Mouse (Mus musculus) midbrain, embryonic 11.5 days (tissue): ENCODE measurements around the gene Dram1. TPM values are rescaled to one million over a fixed set of nuclear protein-coding genes. Genes with fewer than 3 reads are reported as not detected.

Source experiments
- ATAC-seq: fragments of 200-750 bp; cut with Nextera tagmentation; 2 replicates; pipeline ENCODE4 v1.8.0; 2017; ENCODE audit warnings: moderate TSS enrichment, moderate library complexity; ENCODE audit not compliant: low FRiP score
- DNase-seq: peaks from one replicate; pipeline ENCODE4 v3.0.0; 2015; ENCODE audit warnings: low spot score; ENCODE audit errors: missing footprints
- H3K27ac ChIP-seq: fragments of 300-500 bp; sonication (generic); 2 replicates; pipeline ENCODE4 v1.5.1; 2014; ENCODE audit warnings: low read depth, low read length
- H3K27me3 ChIP-seq: fragments of 300-500 bp; sonication (generic); 2 replicates; pipeline ENCODE4 v1.6.1; 2014; ENCODE audit warnings: mild to moderate bottlenecking, low read length, moderate library complexity, mixed read lengths; ENCODE audit not compliant: control insufficient read depth, insufficient read depth
- H3K36me3 ChIP-seq: fragments of 300-500 bp; sonication (generic); 2 replicates; pipeline ENCODE4 v1.6.1; 2014; ENCODE audit warnings: mild to moderate bottlenecking, low read length, moderate library complexity, mixed read lengths; ENCODE audit not compliant: control insufficient read depth, insufficient read depth
- H3K4me1 ChIP-seq: fragments of 300-500 bp; sonication (generic); 2 replicates; pipeline ENCODE4 v1.6.1; 2014; ENCODE audit warnings: low read length; ENCODE audit not compliant: control insufficient read depth, insufficient read depth
- H3K4me2 ChIP-seq: fragments of 300-500 bp; sonication (generic); 2 replicates; pipeline ENCODE4 v1.6.1; 2014; ENCODE audit warnings: mild to moderate bottlenecking, moderate library complexity
- H3K4me3 ChIP-seq: fragments of 300-500 bp; sonication (generic); 2 replicates; pipeline ENCODE4 v1.5.1; 2014; ENCODE audit warnings: low read depth, low read length
- H3K9ac ChIP-seq: fragments of 300-500 bp; sonication (generic); 2 replicates; pipeline ENCODE4 v1.6.1; 2014; ENCODE audit warnings: low read length
- H3K9me3 ChIP-seq: fragments of 300-500 bp; sonication (generic); 2 replicates; pipeline ENCODE4 v1.6.1; 2016; ENCODE audit warnings: low read length; ENCODE audit not compliant: control insufficient read depth
- WGBS: fragments of 180-500 bp; shearing (Covaris S2); extraction: QIAGEN DNeasy Blood & Tissue Kit; methylation state at CpG from one replicate; pipeline ENCODE4 v1.1.7; 2014; 5-methylcytosine and 5-hydroxymethylcytosine counted together
- polyA plus RNA-seq: library from polyadenylated mRNA; unstranded; fragments of >200 nt; fragmentation: Nextera tagmentation; extraction: Ambion mirVana; gene quantifications from 2 replicates; pipeline ENCODE4 v1.2.1, GENCODE M21; 2014

Gene Dram1
- polyA plus RNA-seq, 1 experiment from 2014 or later = 0.34 TPM

DNA sequence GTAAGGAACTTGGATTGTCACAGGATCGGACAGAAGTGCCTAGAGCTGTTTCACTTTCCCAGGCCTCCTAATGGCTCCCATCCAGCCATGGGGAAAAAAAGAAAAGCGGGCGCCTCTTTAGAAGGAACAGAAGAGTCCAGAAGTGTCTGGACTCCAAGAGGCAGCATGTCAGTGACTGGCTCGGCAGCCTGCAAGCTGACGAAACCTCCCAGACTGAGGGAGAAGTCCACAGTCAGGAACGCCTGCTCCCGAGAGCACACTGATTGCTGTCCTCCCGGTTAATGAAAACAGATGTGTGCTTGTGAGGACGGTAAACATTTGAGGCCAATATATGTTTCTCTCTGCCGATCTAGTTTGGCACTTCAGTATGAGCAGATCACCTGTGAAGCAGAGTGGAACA, 81.9 kb downstream of the Dram1 start:
- Histone ChIP-seq H3K9me3 (no peaks in the 10 kb centered on the region), H3K36me3 (no peaks in the 10 kb centered on the region), H3K4me3 (no peak overlapping the region), H3K27me3 (no peaks in the 10 kb centered on the region), H3K27ac (no peak overlapping the region), H3K4me2 (no peak overlapping the region), H3K4me1 (no peaks in the 10 kb centered on the region), H3K9ac (no peak overlapping the region)
- WGBS = 83% methylated on average over 10 of the region's 10 CpGs
- ATAC-seq (no peak), DNase-seq (no peak)

DNA sequence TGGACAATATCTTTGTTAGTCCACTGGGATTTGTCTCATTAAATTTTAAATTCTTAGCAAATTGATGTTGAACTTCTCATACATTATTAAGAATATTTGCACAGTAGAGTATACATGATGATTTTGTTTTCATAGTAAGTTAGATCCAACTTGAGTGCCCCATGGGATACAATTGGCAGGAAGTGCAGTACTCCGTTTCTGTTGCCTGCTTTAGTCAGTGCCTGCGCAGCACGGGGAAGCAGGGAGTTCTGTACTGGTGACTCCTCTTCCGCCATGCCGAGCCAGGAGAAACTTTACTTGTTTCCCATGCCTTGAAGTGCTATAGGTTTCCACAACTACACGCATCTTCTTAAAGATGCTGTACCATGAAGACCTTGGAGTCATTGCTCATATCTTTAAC, 83.8 kb downstream of the Dram1 start:
- DNase-seq = no peak
- Histone ChIP-seq H3K4me1 (no peaks in the 10 kb centered on the region), H3K27ac (no peak overlapping the region), H3K27me3 (no peaks in the 10 kb centered on the region), H3K9ac (no peak overlapping the region), H3K36me3 (no peaks in the 10 kb centered on the region), H3K4me3 (no peak overlapping the region), H3K9me3 (no peaks in the 10 kb centered on the region), H3K4me2 (no peak overlapping the region)
- ATAC-seq = no peak
- WGBS = 83% methylated on average over 6 of the region's 6 CpGs

DNA sequence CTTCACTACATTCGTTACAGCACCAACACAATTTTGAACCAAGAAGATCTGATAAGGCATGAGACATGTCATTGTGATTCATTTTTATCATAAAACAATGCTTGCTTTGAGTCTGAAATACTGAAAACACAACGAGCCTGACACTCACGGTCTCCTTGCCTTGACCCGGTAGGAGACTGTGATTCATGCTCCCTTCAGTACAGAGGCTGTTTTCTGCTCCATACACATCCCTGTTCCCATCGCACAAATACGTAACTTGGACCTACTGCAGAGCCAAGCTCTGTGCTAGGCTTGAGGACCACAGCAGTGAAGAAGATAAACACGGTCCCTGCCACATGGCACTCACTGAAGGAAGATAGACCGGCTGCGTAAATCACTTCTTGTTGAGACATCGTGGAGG, 90.8 kb downstream of the Dram1 start:
- H3K27ac ChIP-seq = no peak overlapping the region
- H3K9ac ChIP-seq = no peak overlapping the region
- no peaks in the 10 kb centered on the region for H3K9me3 ChIP-seq
- H3K36me3 ChIP-seq = no peaks in the 10 kb centered on the region
- DNase-seq (no peak), ATAC-seq (no peak)
- no peak overlapping the region for H3K4me2 ChIP-seq
- H3K27me3 ChIP-seq = no peaks in the 10 kb centered on the region
- H3K4me3 ChIP-seq = no peak overlapping the region
- H3K4me1 ChIP-seq = no peaks in the 10 kb centered on the region
- 91% methylated on average over 10 of the region's 10 CpGs for WGBS

DNA sequence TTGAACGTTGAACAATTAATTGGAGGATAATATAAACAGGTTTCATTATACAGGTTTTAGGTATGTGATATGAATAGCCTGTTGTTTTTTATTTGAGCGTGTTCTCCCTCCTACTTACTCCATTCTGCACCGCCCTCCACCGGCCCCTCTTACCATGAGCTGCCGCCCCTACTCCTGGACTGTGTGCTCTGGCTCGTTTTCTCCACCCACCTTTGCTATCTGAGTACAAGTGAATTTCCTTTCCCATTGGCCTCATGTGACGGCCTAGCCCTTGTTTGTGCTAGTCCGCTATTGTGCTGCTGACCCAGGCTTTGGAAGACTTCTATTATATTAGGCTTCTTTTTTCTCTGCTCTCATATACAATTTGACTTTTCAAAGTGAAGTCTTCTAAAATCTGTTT, 91.6 kb downstream of the Dram1 start:
- Histone ChIP-seq H3K27ac (no peak overlapping the region), H3K4me2 (no peak overlapping the region), H3K9me3 (no peaks in the 10 kb centered on the region), H3K36me3 (no peaks in the 10 kb centered on the region), H3K4me1 (no peaks in the 10 kb centered on the region), H3K27me3 (no peaks in the 10 kb centered on the region), H3K9ac (no peak overlapping the region), H3K4me3 (no peak overlapping the region)
- ATAC-seq (no peak), DNase-seq (no peak)
- 83% methylated on average over 8 of the region's 8 CpGs for WGBS

DNA sequence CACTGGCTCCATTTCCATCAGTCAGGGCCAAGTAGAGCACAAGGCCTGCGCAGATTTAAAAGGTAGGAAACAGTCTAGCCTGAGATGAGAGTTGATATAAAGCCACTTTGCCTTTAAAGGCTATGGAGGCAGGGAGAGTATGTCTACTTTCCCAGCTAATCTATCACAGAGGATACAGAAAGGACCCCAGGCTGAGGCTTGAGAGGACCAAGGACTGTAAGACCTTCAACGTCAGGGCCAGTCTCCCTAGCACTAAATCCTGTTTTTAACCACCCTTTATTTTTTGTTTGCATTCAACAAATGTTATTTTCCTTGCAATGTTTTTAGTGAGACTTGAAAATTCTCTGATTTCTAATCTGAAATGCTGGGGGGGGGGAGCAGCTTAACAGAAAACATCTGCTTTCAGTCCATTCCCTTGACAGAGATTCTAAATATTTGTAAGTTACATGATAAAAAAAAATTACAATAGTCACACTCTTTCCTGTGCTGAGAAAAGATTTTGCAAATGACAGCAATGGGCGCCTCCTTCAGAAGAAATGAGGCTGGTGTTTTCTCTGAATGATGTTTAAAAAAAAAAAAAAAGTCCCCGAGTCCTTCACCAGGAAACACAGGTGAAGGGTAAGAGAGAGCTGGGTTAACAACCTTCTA, 94.4 kb downstream of the Dram1 start:
- Histone ChIP-seq H3K27me3 (no peaks in the 10 kb centered on the region), H3K36me3 (no peaks in the 10 kb centered on the region), H3K27ac (no peak overlapping the region), H3K4me2 (no peak overlapping the region), H3K4me3 (no peak overlapping the region), H3K4me1 (no peaks in the 10 kb centered on the region), H3K9ac (no peak overlapping the region), H3K9me3 (no peaks in the 10 kb centered on the region)
- DNase-seq (no peak), ATAC-seq (no peak)
- 89% methylated on average over 4 of the region's 4 CpGs for WGBS

DNA sequence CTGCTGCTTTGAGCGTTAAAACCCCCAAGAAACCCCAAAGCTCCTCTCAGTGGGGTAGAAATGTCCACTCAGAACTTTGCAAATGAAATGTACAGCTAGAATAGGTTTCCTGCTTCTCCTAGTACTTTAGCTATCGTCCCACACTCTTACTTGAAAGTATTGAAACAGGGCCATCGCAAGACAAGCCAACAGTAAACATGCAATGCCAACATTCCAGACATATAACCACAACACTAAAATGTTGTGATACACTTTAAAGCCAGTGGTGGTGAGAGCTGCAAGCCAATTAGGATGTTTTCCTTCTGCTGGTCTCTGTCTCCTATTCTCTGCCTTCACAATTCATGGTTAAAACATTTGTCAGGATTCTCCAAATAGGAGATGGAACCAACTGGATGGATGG, 97.2 kb downstream of the Dram1 start:
- Histone ChIP-seq H3K27me3 (no peaks in the 10 kb centered on the region), H3K9ac (no peak overlapping the region), H3K4me1 (no peaks in the 10 kb centered on the region), H3K9me3 (no peaks in the 10 kb centered on the region), H3K36me3 (no peaks in the 10 kb centered on the region), H3K4me3 (no peak overlapping the region), H3K27ac (no peak overlapping the region), H3K4me2 (no peak overlapping the region)
- WGBS = 92% methylated on average over 3 of the region's 3 CpGs
- no peak for ATAC-seq
- no peak for DNase-seq

DNA sequence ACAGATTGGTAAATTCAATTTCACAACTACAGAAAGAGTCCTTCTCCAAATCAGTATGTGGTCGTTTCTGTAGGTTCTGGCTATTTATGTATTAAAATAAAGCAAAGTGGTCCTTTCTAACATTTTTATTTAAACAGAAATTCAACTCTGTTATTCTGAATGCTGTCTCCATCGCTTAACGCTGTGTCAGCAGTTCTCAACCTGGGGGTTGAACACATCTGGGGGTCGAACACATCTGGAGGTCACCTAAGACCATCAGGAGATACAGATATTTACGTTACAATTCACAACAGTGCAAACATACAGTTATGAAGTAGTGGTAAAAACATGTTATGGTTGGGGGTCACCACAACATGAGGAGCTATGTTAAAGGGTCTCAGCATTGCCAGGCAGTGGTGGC, 104.8 kb downstream of the Dram1 start:
- H3K9ac ChIP-seq = no peak overlapping the region
- no peaks in the 10 kb centered on the region for H3K4me1 ChIP-seq
- no peak for ATAC-seq
- H3K9me3 ChIP-seq = no peaks in the 10 kb centered on the region
- no peak overlapping the region for H3K4me3 ChIP-seq
- no peaks in the 10 kb centered on the region for H3K36me3 ChIP-seq
- WGBS = 83% methylated on average over 5 of the region's 5 CpGs
- no peak overlapping the region for H3K4me2 ChIP-seq
- DNase-seq = no peak
- no peaks in the 10 kb centered on the region for H3K27me3 ChIP-seq
- H3K27ac ChIP-seq = no peak overlapping the region

Other genes with a start within 250 kb of the Dram1 start
- gene Parpbp, start 232.1 kb downstream of the Dram1 start, polyA plus RNA-seq = 13.9 and 15.9 TPM in 2 replicates
- 101 and 113 TPM in 2 replicates for gene Nup37, start 232.1 kb downstream of the Dram1 start, polyA plus RNA-seq
- gene Washc3, start 178.0 kb downstream of the Dram1 start, polyA plus RNA-seq = 48.1 and 51.7 TPM in 2 replicates
- gene Gnptab, start 52 bp upstream of the Dram1 start, polyA plus RNA-seq = 6.5 and 7.0 TPM in 2 replicates
- gene Sycp3, start 80.5 kb upstream of the Dram1 start, polyA plus RNA-seq = 0.19 TPM in 1 of 2 replicates, not detected in the other
- 20.6 and 20.8 TPM in 2 replicates for gene Chpt1, start 125.0 kb upstream of the Dram1 start, polyA plus RNA-seq
- gene Mybpc1, start 226.1 kb upstream of the Dram1 start, polyA plus RNA-seq = 2.1 and 2.9 TPM in 2 replicates